Mouse (Mus musculus) lung, adult 2 months (tissue): ENCODE results near the gene Hist1h4h.

ENCODE experiments used
- CTCF ChIP-seq: fragments of 200-500 bp; IDR thresholded peaks from 2 replicates; pipeline ENCODE4 v1.5.1; 2011; ENCODE audit warnings: mild to moderate bottlenecking, low read length, control low read depth; ENCODE audit not compliant: insufficient read depth
- POLR2A ChIP-seq: fragments of 200-500 bp; IDR thresholded peaks from 2 replicates; pipeline ENCODE4 v1.6.1; 2011; ENCODE audit warnings: low read depth, mild to moderate bottlenecking, control low read depth, low read length, borderline replicate concordance; ENCODE audit errors: extremely low read depth

GRCm38 (mm10) chr13:23490863-23491262, 40.0 kb upstream of the Hist1h4h start:
- TF ChIP-seq CTCF, result no peak
- TF ChIP-seq POLR2A, result no peak
